Mouse (Mus musculus) mouse embryonic stem cell (cell line): ENCODE measurements around the gene Psmc5.

ENCODE experiments used
- in situ Hi-C, 2 experiments: fragments of 300-500 bp; cut with MboI; formaldehyde crosslinking; loops; 1 replicate in 1 of 2; 3 replicates in 1 of 2; pipeline ENCODE4 v1.14.3; 2019 to 2020; ENCODE audit warnings: low sequenced_read_pairs in 2 of 2, low pct_unique_long_range_greater_than_20kb in 1 of 2, mixed read lengths in 1 of 2; ENCODE audit not compliant: unreplicated experiment in 1 of 2

Gene Psmc5

GRCm38 (mm10) chr11:106267311-106267852, 11.4 kb downstream of the Psmc5 start:
- in situ Hi-C loops = no loop called here

- in situ Hi-C loops = no loop called here
These were observed 11.9 kb downstream of the Psmc5 start for GRCm38 (mm10) chr11:106267871-106268270.

- in situ Hi-C loops = no loop called here
These were observed 12.5 kb downstream of the Psmc5 start for GRCm38 (mm10) chr11:106268326-106269059.

GRCm38 (mm10) chr11:106269060-106269431, 13.1 kb downstream of the Psmc5 start:
- in situ Hi-C loops = no loop called here

GRCm38 (mm10) chr11:106271131-106271793, 15.3 kb downstream of the Psmc5 start:
- in situ Hi-C loops = no loop called here

GRCm38 (mm10) chr11:106271794-106272643, 16.1 kb downstream of the Psmc5 start:
- in situ Hi-C loops = no loop called here

GRCm38 (mm10) chr11:106272644-106273310, 16.8 kb downstream of the Psmc5 start, which contains the start of gene Smarcd2:
Gene Smarcd2, minus strand, starts transcription at chr11:106272972.
- in situ Hi-C loops = no loop called here

- in situ Hi-C loops = no loop called here
These were observed 17.3 kb downstream of the Psmc5 start for GRCm38 (mm10) chr11:106273311-106273684.

- in situ Hi-C loops = no loop called here
These were observed 17.9 kb downstream of the Psmc5 start for GRCm38 (mm10) chr11:106273811-106274210.

GRCm38 (mm10) chr11:106274374-106274773, 18.4 kb downstream of the Psmc5 start:
- in situ Hi-C loops = no loop called here

- in situ Hi-C loops = no loop called here
These were observed 19.0 kb downstream of the Psmc5 start for GRCm38 (mm10) chr11:106274971-106275411.

- in situ Hi-C loops = no loop called here
These were observed 20.5 kb downstream of the Psmc5 start, which contains the start of gene Tcam1 for GRCm38 (mm10) chr11:106276454-106276853. Gene Tcam1, plus strand, starts transcription at chr11:106276672.

- in situ Hi-C loops = no loop called here
These were observed 26.5 kb downstream of the Psmc5 start for GRCm38 (mm10) chr11:106282452-106282851.

GRCm38 (mm10) chr11:106283371-106283770, 27.4 kb downstream of the Psmc5 start:
- in situ Hi-C loops = no loop called here

GRCm38 (mm10) chr11:106284126-106284525, 28.2 kb downstream of the Psmc5 start:
- in situ Hi-C loops = no loop called here

GRCm38 (mm10) chr11:106286206-106286605, 30.3 kb downstream of the Psmc5 start:
- in situ Hi-C loops = no loop called here

GRCm38 (mm10) chr11:106286987-106287386, 31.0 kb downstream of the Psmc5 start:
- in situ Hi-C loops = no loop called here

- in situ Hi-C loops = no loop called here
These were observed 33.4 kb downstream of the Psmc5 start for GRCm38 (mm10) chr11:106289369-106289768.
